Mouse (Mus musculus) kidney, embryonic 14.5 days (tissue): Measurements from ENCODE around the gene Gps1. TPM values are rescaled to one million over a fixed set of nuclear protein-coding genes. Genes with fewer than 3 reads are reported as not detected.

Source experiments
- ATAC-seq: fragments of 200-750 bp; cut with Nextera tagmentation; 2 replicates; pipeline ENCODE4 v1.8.0; 2017; ENCODE audit warnings: moderate number of reproducible peaks, mild to moderate bottlenecking, moderate TSS enrichment, moderate library complexity; ENCODE audit not compliant: low FRiP score, low TSS enrichment
- H3K27ac ChIP-seq: fragments of 300-500 bp; sonication (generic); 2 replicates; pipeline ENCODE4 v1.5.1; 2014; ENCODE audit warnings: low read depth, mild to moderate bottlenecking, low read length, moderate library complexity, mixed read lengths
- H3K27me3 ChIP-seq: fragments of 300-500 bp; sonication (generic); 2 replicates; pipeline ENCODE4 v1.6.1; 2014; ENCODE audit warnings: mild to moderate bottlenecking, low read length; ENCODE audit not compliant: control insufficient read depth, insufficient read depth
- H3K36me3 ChIP-seq: fragments of 300-500 bp; sonication (generic); 2 replicates; pipeline ENCODE4 v1.6.1; 2014; ENCODE audit warnings: low read length, mixed read lengths; ENCODE audit not compliant: control insufficient read depth, insufficient read depth
- H3K4me1 ChIP-seq: fragments of 300-500 bp; sonication (generic); 2 replicates; pipeline ENCODE4 v1.6.1; 2014; ENCODE audit warnings: low read length, mixed read lengths; ENCODE audit not compliant: control insufficient read depth, insufficient read depth
- H3K4me2 ChIP-seq: fragments of 300-500 bp; sonication (generic); replicated peaks from 2 replicates; pipeline ENCODE4 v1.6.1; 2014; ENCODE audit warnings: low read depth, mild to moderate bottlenecking, low read length
- H3K4me3 ChIP-seq: fragments of 300-500 bp; sonication (generic); 2 replicates; pipeline ENCODE4 v1.5.1; 2014; ENCODE audit warnings: mild to moderate bottlenecking, low read length
- H3K9ac ChIP-seq: fragments of 300-500 bp; sonication (generic); 2 replicates; pipeline ENCODE4 v1.6.1; 2014; ENCODE audit warnings: low read depth, mild to moderate bottlenecking, low read length, moderate library complexity
- H3K9me3 ChIP-seq: fragments of 300-500 bp; sonication (generic); 2 replicates; pipeline ENCODE4 v1.6.1; 2016; ENCODE audit warnings: low read length; ENCODE audit not compliant: control insufficient read depth
- WGBS: fragments of 180-500 bp; shearing (Covaris S2); extraction: QIAGEN DNeasy Blood & Tissue Kit; methylation state at CpG from one replicate; pipeline ENCODE4 v1.1.7; 2014; 5-methylcytosine and 5-hydroxymethylcytosine counted together
- polyA plus RNA-seq: library from polyadenylated mRNA; unstranded; fragments of >200 nt; fragmentation: Nextera tagmentation; extraction: Ambion mirVana; gene quantifications from 2 replicates; pipeline ENCODE4 v1.2.1, GENCODE M21; 2014

Gps1 gene
- 213 and 239 TPM in 2 replicates for polyA plus RNA-seq

DNA sequence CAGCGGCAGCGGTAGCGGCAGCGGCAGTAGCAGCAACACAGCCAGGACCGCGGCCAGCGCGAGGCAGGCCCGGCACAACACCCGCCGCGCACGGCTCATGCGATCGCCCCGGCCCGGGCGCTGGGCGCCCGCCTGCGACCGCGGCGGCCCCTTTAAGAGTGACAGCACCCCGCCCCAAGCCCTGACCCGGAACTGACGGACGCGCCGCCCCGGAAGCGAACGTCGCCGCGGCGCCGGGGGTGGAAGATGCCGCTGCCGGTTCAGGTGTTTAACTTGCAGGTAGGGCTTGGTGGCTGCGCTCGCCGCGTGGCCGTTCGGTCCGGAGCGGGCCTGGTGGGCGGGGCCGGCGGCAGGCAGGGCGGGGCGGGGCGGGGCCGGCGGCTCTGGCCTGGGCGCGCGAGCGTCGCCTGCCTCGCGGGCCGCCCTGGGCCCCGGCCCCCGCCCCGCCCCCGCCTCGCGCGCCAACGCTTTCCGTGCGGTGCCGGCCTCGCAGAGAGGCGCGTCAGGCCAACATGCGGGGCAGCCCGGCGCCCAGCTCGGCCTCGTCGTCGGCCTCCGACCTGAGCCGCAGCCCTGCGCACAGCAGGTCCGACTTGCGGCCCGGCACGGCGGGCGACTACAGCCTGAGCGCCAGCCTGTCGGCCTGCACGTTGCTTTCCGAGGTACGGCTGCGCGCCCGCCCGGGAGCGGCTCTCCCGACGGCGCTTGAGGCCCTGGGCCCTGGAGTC is at the start of gene Gps1, which contains the start of gene Rfng:
Gene Gps1 (plus strand): TSS at position 209 of the 728 bp plus-strand sequence.
Gene Rfng (minus strand): TSS at position 144 of the 728 bp plus-strand sequence.
- peaks cover 41% of the 10 kb centered on the region for H3K36me3 ChIP-seq
- ATAC-seq, result peak; percentile 84
- under 1% methylated on average over 70 of the region's 107 CpGs for WGBS

DNA sequence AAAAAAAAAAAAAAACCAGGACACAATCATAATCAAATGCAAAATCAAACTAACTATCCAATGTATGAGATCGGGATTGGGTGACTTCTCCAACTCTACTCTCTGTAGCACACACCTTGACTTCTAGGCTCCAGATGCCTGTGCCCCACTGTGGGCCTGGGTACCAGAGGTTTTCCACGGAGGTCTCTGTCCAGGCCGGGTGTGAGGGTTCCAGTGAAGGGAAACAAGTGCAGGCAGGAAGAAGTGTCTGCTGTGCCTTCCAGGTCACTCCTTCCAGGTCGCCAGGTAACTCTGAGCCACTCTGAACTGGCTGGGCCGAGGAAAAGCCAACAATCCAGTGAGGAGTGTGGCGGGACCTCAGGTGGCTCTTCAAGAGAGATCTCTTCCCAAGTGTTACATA is 47.6 kb upstream of the Gps1 start:
- Histone ChIP-seq H3K27me3 (no peaks in the 10 kb centered on the region), H3K9ac (no peak overlapping the region), H3K36me3 (no peaks in the 10 kb centered on the region), H3K4me2 (no peak overlapping the region), H3K4me3 (no peak overlapping the region), H3K9me3 (no peaks in the 10 kb centered on the region), H3K27ac (no peak overlapping the region), H3K4me1 (0 out of 2 replicates have a peak, but pooled peaks cover 5% of the 10 kb centered on the region)
- ATAC-seq, result no peak
- 69% methylated on average over 6 of the region's 6 CpGs for WGBS

More for the DNA sequence above, at the start of gene Gps1, which contains the start of gene Rfng:
- Histone ChIP-seq H3K4me2 (peak within 1 kb of the TSS; percentile 97), H3K9me3 (no peaks in the 10 kb centered on the region), H3K9ac (peak within 1 kb of the TSS; percentile 90), H3K27ac (peak within 1 kb of the TSS; percentile 77), H3K27me3 (no peaks in the 10 kb centered on the region), H3K4me3 (peak within 1 kb of the TSS; percentile 97), H3K4me1 (peaks cover 16% of the 10 kb centered on the region)

DNA sequence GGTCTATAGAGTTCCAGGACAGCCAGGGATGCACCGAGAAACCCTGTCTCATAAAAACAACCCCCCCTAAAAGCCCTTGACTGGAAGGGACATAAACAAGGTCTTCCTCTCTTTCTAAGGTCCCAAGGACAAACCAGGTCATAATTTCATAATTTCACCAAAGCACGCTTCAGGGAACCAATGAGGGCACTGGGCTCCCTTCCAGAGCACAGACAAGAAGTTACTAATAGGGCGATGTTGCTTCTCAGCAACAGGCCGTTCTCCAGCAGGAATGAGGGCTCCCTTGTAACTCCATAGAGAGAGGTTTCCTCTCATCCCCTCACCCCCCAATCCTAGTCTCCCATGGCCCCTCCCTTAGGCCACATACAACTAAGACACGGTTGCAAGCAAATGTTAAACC is 43.1 kb upstream of the Gps1 start:
- Histone ChIP-seq H3K4me3 (no peak overlapping the region), H3K9me3 (no peaks in the 10 kb centered on the region), H3K27me3 (no peaks in the 10 kb centered on the region), H3K4me1 (no peaks in the 10 kb centered on the region), H3K9ac (no peak overlapping the region), H3K36me3 (no peaks in the 10 kb centered on the region), H3K4me2 (no peak overlapping the region), H3K27ac (no peak overlapping the region)
- ATAC-seq, result no peak
- 89% methylated on average over 5 of the region's 5 CpGs for WGBS

DNA sequence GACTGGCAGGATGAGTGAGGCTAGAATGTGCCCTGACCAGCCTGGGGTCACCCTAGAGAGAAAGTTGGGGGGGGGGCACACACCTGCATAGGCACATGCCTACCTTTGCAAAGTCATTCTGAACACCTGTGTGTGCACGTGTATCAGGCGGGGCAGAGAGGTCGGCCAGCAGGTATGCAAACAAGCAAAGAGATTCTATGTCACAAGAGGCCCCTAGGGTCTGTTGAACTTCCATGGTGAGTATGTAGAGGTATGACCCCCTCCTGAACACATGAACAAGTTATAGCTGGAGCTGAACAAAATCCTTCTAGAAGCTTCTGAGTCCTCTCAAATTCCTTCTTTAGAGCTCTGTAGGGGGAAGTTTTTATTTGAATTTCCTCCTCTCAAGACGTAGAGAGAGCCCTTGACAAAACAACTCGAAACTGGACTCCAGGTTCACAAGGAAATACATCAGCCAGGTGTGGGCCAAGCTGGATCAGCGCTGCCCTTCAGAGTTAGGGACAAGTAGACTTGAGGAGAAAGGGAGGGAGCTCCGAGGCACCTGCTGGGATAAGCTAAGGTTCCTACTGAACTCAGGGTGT is 39.9 kb upstream of the Gps1 start:
- H3K27me3 ChIP-seq, result no peaks in the 10 kb centered on the region
- no peaks in the 10 kb centered on the region for H3K36me3 ChIP-seq
- no peak for ATAC-seq
- H3K9me3 ChIP-seq, result no peaks in the 10 kb centered on the region
- no peak overlapping the region for H3K9ac ChIP-seq
- 72% methylated on average over 7 of the region's 7 CpGs for WGBS
- H3K4me1 ChIP-seq, result no peaks in the 10 kb centered on the region
- H3K27ac ChIP-seq, result no peak overlapping the region
- H3K4me3 ChIP-seq, result no peak overlapping the region
- H3K4me2 ChIP-seq, result no peak overlapping the region

DNA sequence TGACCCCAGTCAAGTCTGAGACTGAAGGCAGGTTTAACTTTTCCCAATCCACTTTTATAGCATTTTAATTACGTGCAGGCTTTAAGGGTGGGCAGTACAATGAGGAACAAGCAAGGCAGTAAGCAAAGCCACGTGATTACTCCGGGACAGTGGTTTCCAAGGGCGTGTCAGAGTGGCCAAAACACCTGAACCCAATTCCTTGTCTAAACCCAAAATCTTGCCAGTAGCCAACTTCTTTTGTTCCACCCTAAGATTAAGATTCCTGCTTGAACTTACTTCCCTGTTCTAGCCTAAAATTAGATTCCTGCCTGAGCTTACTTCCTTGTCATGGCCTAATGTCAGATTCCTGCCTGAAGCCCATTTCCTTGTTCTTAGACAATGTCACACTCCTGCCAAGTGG is 36.1 kb upstream of the Gps1 start:
- Histone ChIP-seq H3K4me3 (no peak overlapping the region), H3K27me3 (no peaks in the 10 kb centered on the region), H3K36me3 (no peaks in the 10 kb centered on the region), H3K27ac (no peak overlapping the region), H3K9me3 (no peaks in the 10 kb centered on the region), H3K4me1 (no peaks in the 10 kb centered on the region), H3K4me2 (no peak overlapping the region), H3K9ac (no peak overlapping the region)
- 66% methylated on average over 4 of the region's 4 CpGs for WGBS
- no peak for ATAC-seq

DNA sequence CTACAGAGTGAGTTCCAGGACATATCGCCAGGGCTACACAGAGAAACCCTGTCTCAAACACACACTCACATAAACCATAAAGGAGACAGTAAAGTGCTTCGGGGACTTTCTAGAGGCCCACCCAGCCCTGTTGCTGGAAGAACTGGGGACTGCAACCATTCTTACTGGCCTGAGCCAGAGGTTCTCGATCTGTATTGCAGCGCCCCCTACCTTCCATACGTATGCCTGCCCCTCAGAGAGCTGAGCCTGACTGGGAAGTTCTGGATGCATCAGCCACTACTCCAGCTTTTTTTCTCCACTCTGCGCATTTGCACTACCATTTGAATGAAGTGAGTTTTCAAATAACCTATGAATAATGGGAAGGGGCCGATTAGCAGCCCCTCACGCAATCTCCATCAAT is 34.6 kb upstream of the Gps1 start:
- H3K4me3 ChIP-seq, result no peak overlapping the region
- no peak for ATAC-seq
- H3K36me3 ChIP-seq, result no peaks in the 10 kb centered on the region
- no peaks in the 10 kb centered on the region for H3K27me3 ChIP-seq
- H3K4me2 ChIP-seq, result no peak overlapping the region
- WGBS, result 69% methylated on average over 8 of the region's 8 CpGs
- H3K4me1 ChIP-seq, result no peaks in the 10 kb centered on the region
- H3K9me3 ChIP-seq, result no peaks in the 10 kb centered on the region
- H3K27ac ChIP-seq, result no peak overlapping the region
- H3K9ac ChIP-seq, result no peak overlapping the region

DNA sequence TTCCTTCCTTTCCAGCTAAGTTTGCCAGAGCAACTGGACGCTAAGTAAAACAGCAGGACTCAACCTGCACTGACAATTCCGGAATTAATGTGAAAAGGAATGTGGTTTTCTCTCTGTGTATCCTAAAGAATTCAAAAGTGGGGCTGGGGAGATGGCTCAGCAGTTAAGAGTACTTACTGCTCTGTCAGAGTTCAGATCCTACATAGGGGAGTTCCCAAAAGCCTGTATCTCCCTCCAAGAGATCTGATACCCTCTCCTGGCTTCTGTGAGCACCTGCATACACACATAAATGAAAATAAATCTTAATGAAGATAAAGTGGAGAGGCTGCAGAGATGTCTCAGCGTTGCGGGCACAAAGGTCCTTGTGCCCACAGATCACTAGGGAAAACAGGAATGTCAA is 32.5 kb upstream of the Gps1 start:
- ATAC-seq, result no peak
- no peaks in the 10 kb centered on the region for H3K9me3 ChIP-seq

DNA sequence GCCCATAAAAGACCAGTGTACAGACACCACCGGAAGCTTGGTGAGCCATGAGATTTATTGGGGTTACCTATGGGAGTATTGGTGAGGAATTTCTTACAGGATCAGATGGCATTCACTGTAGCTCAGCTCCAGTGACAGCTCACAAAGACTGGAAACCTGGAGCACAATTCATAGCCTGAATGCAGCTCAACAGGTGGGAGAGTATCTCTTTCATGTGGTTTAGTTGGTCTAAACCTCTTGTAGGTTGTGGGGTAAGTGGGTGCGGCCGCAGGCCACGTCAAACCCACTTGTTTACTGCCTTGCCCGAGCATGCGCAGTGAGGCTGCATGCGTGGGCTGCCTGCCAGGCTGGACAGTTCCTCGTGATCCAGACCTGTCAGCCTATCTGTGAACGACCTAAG is 23.8 kb upstream of the Gps1 start:
- Histone ChIP-seq H3K4me2 (no peak overlapping the region), H3K4me3 (no peak overlapping the region), H3K4me1 (0 out of 2 replicates have a peak, but pooled peaks cover 2% of the 10 kb centered on the region), H3K27ac (no peak overlapping the region), H3K9me3 (peaks cover 24% of the 10 kb centered on the region), H3K9ac (no peak overlapping the region), H3K27me3 (peaks cover 4% of the 10 kb centered on the region; the same call in 1 of the 2 replicates), H3K36me3 (no peaks in the 10 kb centered on the region)
- 72% methylated on average over 9 of the region's 9 CpGs for WGBS
- no peak for ATAC-seq

More for the DNA sequence above, 32.5 kb upstream of the Gps1 start:
- Histone ChIP-seq H3K4me2 (no peak overlapping the region), H3K36me3 (no peaks in the 10 kb centered on the region), H3K27ac (no peak overlapping the region), H3K9ac (no peak overlapping the region), H3K27me3 (no peaks in the 10 kb centered on the region), H3K4me1 (no peaks in the 10 kb centered on the region), H3K4me3 (no peak overlapping the region)
- WGBS, result 47% methylated on average over 4 of the region's 4 CpGs
